Mouse (Mus musculus): ENCODE measurements at regions not wholly inside any gene's neighbourhood (a gene's known extent, or its start where the extent isn't known, plus 50 kb on each side); places are given as distances from the start of the nearest gene placed in this dataset.

GRCm38 (mm10) chr4:148723208-148723607 lies 80.1 kb downstream of the Gm572 start:
- ChIA-PET POLR2A (interaction anchor here in 3 of 4 experiments (0.6 to 5.3 kb wide), 21 partner anchors 9 to 638 kb away, joined by 3 to 34 read pairs (median 4); partner anchors contain the start of gene Dffa (in 1 of the 3)), CTCF (interaction anchor here in 3 of 4 experiments (0.5 to 2.2 kb wide), 5 partner anchors 10 to 190 kb away, joined by 3 to 11 read pairs (median 5); no protein-coding TSS in a partner anchor)

- POLR2A ChIA-PET: interaction anchor here in 3 of 4 experiments (0.6 to 5.3 kb wide), 24 partner anchors 8 to 606 kb away, joined by 3 to 34 read pairs (median 4); partner anchors contain the start of gene Gm572 (in 1 of the 3)
- CTCF ChIA-PET: interaction anchor here (0.5 to 2.2 kb wide), 15 partner anchors 11 to 358 kb away, joined by 3 to 11 read pairs (median 4); no protein-coding TSS in a partner anchor
These were observed 80.1 kb upstream of the Casz1 start for GRCm38 (mm10) chr4:148723934-148724719.

- CTCF ChIA-PET: interaction anchor here in 2 of 4 experiments (0.7 kb wide), 2 partner anchors 79 to 83 kb away, joined by 3 read pairs; no protein-coding TSS in a partner anchor
- POLR2A ChIA-PET: interaction anchor here in 1 of 4 experiments (0.6 to 0.7 kb wide), 2 partner anchors 10 to 559 kb away, joined by 3 read pairs; no protein-coding TSS in a partner anchor
These were observed 75.4 kb upstream of the Casz1 start for GRCm38 (mm10) chr4:148728800-148729199.

GRCm38 (mm10) chr4:148731586-148731985 lies 72.6 kb upstream of the Casz1 start:
- CTCF ChIA-PET: interaction anchor here in 2 of 4 experiments (1.0 to 1.1 kb wide), 2 partner anchors 27 to 50 kb away, joined by 3 to 5 read pairs; no protein-coding TSS in a partner anchor
- POLR2A ChIA-PET: interaction anchor here in 2 of 4 experiments (1.1 to 3.3 kb wide), 4 partner anchors 8 to 187 kb away, joined by 3 to 34 read pairs (median 4); no protein-coding TSS in a partner anchor

- ChIA-PET CTCF (interaction anchor here in 3 of 4 experiments (0.5 to 1.3 kb wide), 4 partner anchors 10 to 1962 kb away, joined by 3 to 5 read pairs (median 3); no protein-coding TSS in a partner anchor), POLR2A (interaction anchor here in 2 of 4 experiments (0.5 to 3.3 kb wide), 5 partner anchors 11 to 87 kb away, joined by 3 to 34 read pairs (median 3); no protein-coding TSS in a partner anchor)
These were observed 70.2 kb upstream of the Casz1 start for GRCm38 (mm10) chr4:148734061-148734460.

GRCm38 (mm10) chr4:148734547-148734946 lies 69.7 kb upstream of the Casz1 start:
- CTCF ChIA-PET: interaction anchor here in 3 of 4 experiments (0.5 to 1.3 kb wide), 4 partner anchors 10 to 1961 kb away, joined by 3 to 5 read pairs (median 3); no protein-coding TSS in a partner anchor
- POLR2A ChIA-PET: interaction anchor here in 2 of 4 experiments (0.5 to 3.3 kb wide), 7 partner anchors 9 to 88 kb away, joined by 3 to 34 read pairs (median 3); no protein-coding TSS in a partner anchor

GRCm38 (mm10) chr4:148738601-148739530 lies 65.4 kb upstream of the Casz1 start:
- ChIA-PET CTCF (interaction anchor here (0.6 to 2.4 kb wide), 16 partner anchors 14 to 339 kb away, joined by 3 to 9 read pairs (median 3); partner anchors contain the start of gene Casz1 (in 1 of the 4)), POLR2A (interaction anchor here (0.5 to 3.2 kb wide), 40 partner anchors 10 to 745 kb away, joined by 3 to 19 read pairs (median 4); partner anchors contain the start of genes Mtor (in 1 of the 4) and Tardbp (in 1 of the 4))

GRCm38 (mm10) chr4:148742549-148743413 lies 61.4 kb upstream of the Casz1 start:
- ChIA-PET POLR2A (interaction anchor here in 3 of 4 experiments (0.6 to 1.6 kb wide), 10 partner anchors 8 to 176 kb away, joined by 3 to 7 read pairs (median 4); partner anchors contain the start of gene Tardbp (in 1 of the 3)), CTCF (interaction anchor here in 3 of 4 experiments (0.6 to 1.4 kb wide), 9 partner anchors 30 to 335 kb away, joined by 3 read pairs; no protein-coding TSS in a partner anchor)

- ChIA-PET CTCF (interaction anchor here (0.6 to 1.4 kb wide), 14 partner anchors 9 to 434 kb away, joined by 3 to 5 read pairs (median 3); no protein-coding TSS in a partner anchor), POLR2A (interaction anchor here in 3 of 4 experiments (0.6 to 1.6 kb wide), 16 partner anchors 9 to 332 kb away, joined by 3 to 8 read pairs (median 3); partner anchors contain the start of gene Tardbp (in 2 of the 3))
These were observed 60.8 kb upstream of the Casz1 start for GRCm38 (mm10) chr4:148743414-148743844.

GRCm38 (mm10) chr4:148744053-148744452 lies 60.2 kb upstream of the Casz1 start:
- CTCF ChIA-PET: interaction anchor here in 3 of 4 experiments (0.6 to 1.4 kb wide), 10 partner anchors 8 to 434 kb away, joined by 3 to 5 read pairs (median 3); no protein-coding TSS in a partner anchor
- POLR2A ChIA-PET: interaction anchor here in 3 of 4 experiments (0.6 to 1.6 kb wide), 15 partner anchors 9 to 735 kb away, joined by 3 to 8 read pairs (median 3); partner anchors contain the start of gene Tardbp (in 2 of the 3)

GRCm38 (mm10) chr4:148746460-148747314 lies 57.5 kb upstream of the Casz1 start:
- CTCF ChIA-PET: interaction anchor here in 3 of 4 experiments (0.6 to 1.0 kb wide), 4 partner anchors 25 to 488 kb away, joined by 3 read pairs; no protein-coding TSS in a partner anchor
- POLR2A ChIA-PET: interaction anchor here in 3 of 4 experiments (0.7 to 1.1 kb wide), 5 partner anchors 13 to 120 kb away, joined by 3 read pairs; partner anchors contain the start of gene Tardbp (in 1 of the 3)

GRCm38 (mm10) chr4:148747315-148747644 lies 56.9 kb upstream of the Casz1 start:
- CTCF ChIA-PET: interaction anchor here in 3 of 4 experiments (0.6 to 1.0 kb wide), 4 partner anchors 24 to 489 kb away, joined by 3 read pairs; no protein-coding TSS in a partner anchor

GRCm38 (mm10) chr4:148750030-148750429 lies 54.2 kb upstream of the Casz1 start:
- ChIA-PET POLR2A (interaction anchor here in 1 of 4 experiments (1.2 to 1.9 kb wide), 3 partner anchors 10 to 240 kb away, joined by 3 to 5 read pairs (median 4); no protein-coding TSS in a partner anchor), CTCF (no interaction called here)

More at GRCm38 (mm10) chr4:148747315-148747644, 56.9 kb upstream of the Casz1 start:
- POLR2A ChIA-PET: interaction anchor here in 3 of 4 experiments (0.7 to 1.1 kb wide), 6 partner anchors 12 to 120 kb away, joined by 3 read pairs; partner anchors contain the start of gene Tardbp (in 1 of the 3)

GRCm38 (mm10) chr4:148751591-148751990 lies 52.6 kb upstream of the Casz1 start:
- ChIA-PET CTCF (no interaction called here), POLR2A (interaction anchor here in 2 of 4 experiments (0.6 kb wide), 2 partner anchors 15 to 175 kb away, joined by 4 read pairs; no protein-coding TSS in a partner anchor)
